Mouse (Mus musculus) cortical plate, adult 2 months (tissue): ENCODE results near the gene Gigyf1. TPM values are rescaled to one million over a fixed set of nuclear protein-coding genes. Genes with fewer than 3 reads are reported as not detected.
A peak's percentile ranks its signal among the peaks of the same experiment; 100 is the strongest.

Experiments
- H3K27ac ChIP-seq: fragments of 200-500 bp; 2 replicates; pipeline ENCODE4 v1.5.1; 2012; ENCODE audit warnings: low read length, control low read depth, inconsistent platforms; ENCODE audit not compliant: insufficient read depth
- H3K4me1 ChIP-seq: fragments of 200-500 bp; 2 replicates; pipeline ENCODE4 v1.6.1; 2011; ENCODE audit warnings: low read length; ENCODE audit not compliant: control insufficient read depth, insufficient read depth
- H3K4me3 ChIP-seq: fragments of 200-500 bp; 2 replicates; pipeline ENCODE4 v1.5.1; 2011; ENCODE audit warnings: mild to moderate bottlenecking, low read length, control low read depth; ENCODE audit not compliant: insufficient read depth
- CTCF ChIP-seq: fragments of 200-500 bp; IDR thresholded peaks from 2 replicates; pipeline ENCODE4 v1.5.1; 2011; ENCODE audit warnings: mild to moderate bottlenecking, control low read depth, low read length; ENCODE audit not compliant: insufficient read depth; ENCODE audit errors: extremely low read depth
- POLR2A ChIP-seq: fragments of 200-500 bp; IDR thresholded peaks from 2 replicates; pipeline ENCODE4 v1.6.1; 2011; ENCODE audit warnings: mild to moderate bottlenecking, low read length, control low read depth; ENCODE audit not compliant: insufficient read depth; ENCODE audit errors: extremely low read depth
- polyA plus RNA-seq: library from polyadenylated mRNA; depleted of rRNA; stranded (reverse); fragments of >200 nt; gene quantifications from 2 replicates; pipeline ENCODE4 v1.2.3, GENCODE M21; 2012

Gene Gigyf1
- polyA plus RNA-seq, 1 experiment = 41.0 TPM

- Histone ChIP-seq H3K4me1 (0 out of 2 replicates have a peak, but pooled peaks cover 1% of the 10 kb centered on the region), H3K4me3 (no peak overlapping the region), H3K27ac (no peak overlapping the region)
- TF ChIP-seq POLR2A = no peak
- no peak for TF ChIP-seq CTCF
Measured at GRCm38 (mm10) chr5:137493831-137494230, 24.5 kb upstream of the Gigyf1 start.

- no peak overlapping the region for H3K4me3 ChIP-seq
- peaks cover 2% of the 10 kb centered on the region; the same call in 1 of the 2 replicates for H3K4me1 ChIP-seq
- no peak for TF ChIP-seq POLR2A
- no peak for TF ChIP-seq CTCF
- H3K27ac ChIP-seq = no peak overlapping the region
Measured at GRCm38 (mm10) chr5:137500186-137500585, 18.2 kb upstream of the Gigyf1 start.

GRCm38 (mm10) chr5:137501709-137502666, 16.4 kb upstream of the Gigyf1 start, which contains the start of gene Pop7:
TSS of gene Pop7 (minus strand) at chr5:137502518.
- peaks cover 2% of the 10 kb centered on the region; the same call in 1 of the 2 replicates for H3K4me1 ChIP-seq
- peak within 1 kb of the TSS; percentile 62 for H3K4me3 ChIP-seq
- TF ChIP-seq POLR2A = peak; percentile 73
- TF ChIP-seq CTCF = peak; percentile 75
- H3K27ac ChIP-seq = peak within 1 kb of the TSS; percentile 81

GRCm38 (mm10) chr5:137502667-137503110, 15.7 kb upstream of the Gigyf1 start:
- peak overlapping the region; percentile 62 for H3K4me3 ChIP-seq
- no peak overlapping the region for H3K27ac ChIP-seq
- H3K4me1 ChIP-seq = peaks cover 2% of the 10 kb centered on the region; the same call in 1 of the 2 replicates
- TF ChIP-seq POLR2A = peak; percentile 8; the same call in 1 of the 2 replicates
- peak; percentile 70 for TF ChIP-seq CTCF

- H3K4me1 ChIP-seq = peaks cover 2% of the 10 kb centered on the region; the same call in 1 of the 2 replicates
- no peak for TF ChIP-seq CTCF
- TF ChIP-seq POLR2A = no peak
- no peak overlapping the region for H3K4me3 ChIP-seq
- H3K27ac ChIP-seq = no peak overlapping the region
Measured at GRCm38 (mm10) chr5:137504041-137504440, 14.3 kb upstream of the Gigyf1 start.

GRCm38 (mm10) chr5:137510014-137510501, 8.3 kb upstream of the Gigyf1 start:
- TF ChIP-seq POLR2A = no peak
- no peak for TF ChIP-seq CTCF

GRCm38 (mm10) chr5:137510573-137511390, 7.6 kb upstream of the Gigyf1 start:
- Histone ChIP-seq H3K4me1 (peaks cover 6% of the 10 kb centered on the region), H3K27ac (0 out of 2 replicates have a peak overlapping the region, but pooled peaks have one; percentile 58)
- TF ChIP-seq POLR2A (no peak), CTCF (no peak)

More at GRCm38 (mm10) chr5:137510014-137510501, 8.3 kb upstream of the Gigyf1 start:
- Histone ChIP-seq H3K27ac (peak overlapping the region; percentile 70; the same call in 1 of the 2 replicates), H3K4me1 (peaks cover 6% of the 10 kb centered on the region), H3K4me3 (peak overlapping the region; percentile 70)

GRCm38 (mm10) chr5:137511706-137512105, 6.6 kb upstream of the Gigyf1 start:
- peaks cover 6% of the 10 kb centered on the region for H3K4me1 ChIP-seq
- TF ChIP-seq CTCF = no peak
- no peak for TF ChIP-seq POLR2A
- H3K4me3 ChIP-seq = peak overlapping the region; percentile 70
- no peak overlapping the region for H3K27ac ChIP-seq

More at GRCm38 (mm10) chr5:137510573-137511390, 7.6 kb upstream of the Gigyf1 start:
- H3K4me3 ChIP-seq = peak overlapping the region; percentile 70
